Mouse (Mus musculus): ENCODE measurements at regions not wholly inside any gene's neighbourhood (a gene's known extent, or its start where the extent isn't known, plus 50 kb on each side); places are given as distances from the start of the nearest gene placed in this dataset.

- ATAC-seq = peak; percentile 100
These were observed 100.7 kb downstream of the Chic2 start for GRCm38 (mm10) chr5:74943737-74944403.

- no peak for ATAC-seq
These were observed 103.1 kb downstream of the Chic2 start for GRCm38 (mm10) chr5:74941426-74941825.

- no peak for ATAC-seq
These were observed 107.1 kb downstream of the Chic2 start for GRCm38 (mm10) chr5:74937416-74937940.

GRCm38 (mm10) chr5:74936087-74936486 lies 108.5 kb downstream of the Chic2 start:
- no peak for ATAC-seq

- no peak for ATAC-seq
These were observed 108.9 kb downstream of the Chic2 start for GRCm38 (mm10) chr5:74935676-74936075.

- ATAC-seq = no peak
These were observed 111.3 kb downstream of the Chic2 start for GRCm38 (mm10) chr5:74933276-74933675.

GRCm38 (mm10) chr5:74932206-74932605 lies 112.4 kb downstream of the Chic2 start:
- ATAC-seq = no peak

GRCm38 (mm10) chr5:74931765-74932164 lies 112.8 kb downstream of the Chic2 start:
- no peak for ATAC-seq

- no peak for ATAC-seq
These were observed 117.0 kb downstream of the Chic2 start for GRCm38 (mm10) chr5:74927543-74927942.

GRCm38 (mm10) chr5:74925769-74926168 lies 118.8 kb downstream of the Chic2 start:
- ATAC-seq = no peak

- ATAC-seq = no peak
These were observed 120.5 kb downstream of the Chic2 start for GRCm38 (mm10) chr5:74924031-74924533.

GRCm38 (mm10) chr5:74923337-74923736 lies 121.2 kb downstream of the Chic2 start:
- ATAC-seq = no peak

- no peak for ATAC-seq
These were observed 121.7 kb downstream of the Chic2 start for GRCm38 (mm10) chr5:74922881-74923280.

- no peak for ATAC-seq
These were observed 123.6 kb downstream of the Chic2 start for GRCm38 (mm10) chr5:74920939-74921338.

- no peak for ATAC-seq
These were observed 124.1 kb downstream of the Chic2 start for GRCm38 (mm10) chr5:74920490-74920889.

- no peak for ATAC-seq
These were observed 139.0 kb downstream of the Chic2 start for GRCm38 (mm10) chr5:74905504-74906061.

GRCm38 (mm10) chr5:74904927-74905503 lies 139.6 kb downstream of the Chic2 start:
- no peak for ATAC-seq

- ATAC-seq = no peak
These were observed 140.2 kb downstream of the Chic2 start for GRCm38 (mm10) chr5:74904327-74904726.

GRCm38 (mm10) chr5:74903711-74904110 lies 140.9 kb downstream of the Chic2 start:
- no peak for ATAC-seq

GRCm38 (mm10) chr5:74897133-74897532 lies 147.4 kb downstream of the Chic2 start:
- no peak for ATAC-seq

GRCm38 (mm10) chr5:74893276-74893675 lies 151.3 kb downstream of the Chic2 start:
- no peak for ATAC-seq

- no peak for ATAC-seq
These were observed 153.0 kb downstream of the Chic2 start for GRCm38 (mm10) chr5:74891541-74891940.

- ATAC-seq = no peak
These were observed 155.6 kb downstream of the Chic2 start for GRCm38 (mm10) chr5:74888934-74889333.

- ATAC-seq = no peak
These were observed 158.6 kb downstream of the Chic2 start for GRCm38 (mm10) chr5:74885958-74886357.
